Mouse (Mus musculus) hindbrain, embryonic 12.5 days (tissue): ENCODE measurements around the gene Mfap5. TPM values are rescaled to one million over a fixed set of nuclear protein-coding genes. Genes with fewer than 3 reads are reported as not detected.
"Not testable (repeated sequence)": the region's sequence is repeated elsewhere in the genome, so short reads cannot be mapped to it uniquely, and the experiment has no call there.

Experiments
- ATAC-seq: fragments of 200-750 bp; cut with Nextera tagmentation; 2 replicates; pipeline ENCODE4 v1.8.0; 2017; ENCODE audit warnings: moderate TSS enrichment; ENCODE audit not compliant: low FRiP score
- H3K27ac ChIP-seq: fragments of 300-500 bp; sonication (generic); 2 replicates; pipeline ENCODE4 v1.5.1; 2016; ENCODE audit warnings: mild to moderate bottlenecking
- H3K27me3 ChIP-seq: fragments of 300-500 bp; sonication (generic); 2 replicates; pipeline ENCODE4 v1.6.1; 2016; ENCODE audit warnings: mild to moderate bottlenecking
- H3K36me3 ChIP-seq: fragments of 300-500 bp; sonication (generic); 2 replicates; pipeline ENCODE4 v1.6.1; 2016; ENCODE audit warnings: mild to moderate bottlenecking
- H3K4me1 ChIP-seq: fragments of 300-500 bp; sonication (generic); 2 replicates; pipeline ENCODE4 v1.6.1; 2016
- H3K4me2 ChIP-seq: fragments of 300-500 bp; sonication (generic); replicated peaks from 2 replicates; pipeline ENCODE4 v1.6.1; 2016; ENCODE audit warnings: mild to moderate bottlenecking
- H3K4me3 ChIP-seq: fragments of 300-500 bp; sonication (generic); 2 replicates; pipeline ENCODE4 v1.5.1; 2016; ENCODE audit warnings: mild to moderate bottlenecking
- H3K9ac ChIP-seq: fragments of 300-500 bp; sonication (generic); 2 replicates; pipeline ENCODE4 v1.6.1; 2016; ENCODE audit warnings: mild to moderate bottlenecking, moderate library complexity
- H3K9me3 ChIP-seq: fragments of 300-500 bp; sonication (generic); replicated peaks from 2 replicates; pipeline ENCODE4 v1.6.1; 2016; ENCODE audit warnings: mild to moderate bottlenecking
- WGBS: fragments of 180-500 bp; shearing (Covaris S2); methylation state at CpG from one replicate; pipeline ENCODE4 v1.1.7; 2016; 5-methylcytosine and 5-hydroxymethylcytosine counted together
- polyA plus RNA-seq: library from polyadenylated mRNA; unstranded; fragments of >200 nt; fragmentation: Nextera tagmentation; extraction: Ambion mirVana; gene quantifications from 2 replicates; pipeline ENCODE4 v1.2.1, GENCODE M21; 2016

The Mfap5 gene
- polyA plus RNA-seq, result 1.6 and 2.6 TPM in 2 replicates

DNA sequence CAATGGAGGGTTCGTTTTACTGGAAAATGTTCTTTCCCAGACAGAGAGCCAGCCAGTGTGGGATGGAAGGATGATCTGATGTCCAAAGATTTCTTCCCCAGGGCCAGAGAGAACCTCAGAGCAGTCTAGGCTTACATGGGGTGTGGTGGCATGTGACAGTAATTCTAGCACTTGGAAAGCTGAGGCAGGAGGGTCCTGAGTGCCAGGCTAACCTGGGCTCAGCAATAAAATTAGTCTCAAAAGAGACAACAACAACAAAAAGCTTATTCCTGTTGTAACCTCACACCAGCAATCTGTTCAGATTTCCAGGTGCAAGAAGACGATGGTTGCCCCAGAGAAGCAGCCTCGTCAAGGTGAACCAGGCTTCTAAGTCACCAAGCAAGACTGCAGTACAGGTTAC, at the start of gene Mfap5:
TSS of gene Mfap5 (plus strand) at position 301 of the 400 bp plus-strand sequence.
- no peak within 1 kb of the TSS for H3K4me2 ChIP-seq
- no peaks in the 10 kb centered on the region; the same call in 1 of the 2 replicates for H3K4me1 ChIP-seq
- H3K36me3 ChIP-seq, result no peaks in the 10 kb centered on the region
- H3K9me3 ChIP-seq, result no peaks in the 10 kb centered on the region
- H3K9ac ChIP-seq, result no peak within 1 kb of the TSS
- H3K27ac ChIP-seq, result no peak within 1 kb of the TSS
- 88% methylated on average over 3 of the region's 3 CpGs for whole genome bisulfite sequencing
- H3K27me3 ChIP-seq, result no peaks in the 10 kb centered on the region
- H3K4me3 ChIP-seq, result no peak within 1 kb of the TSS
- no peak for ATAC-seq

GRCm38 (mm10) chr6:122458946-122459693, 46.5 kb upstream of the Mfap5 start:
- no peak overlapping the region for H3K4me3 ChIP-seq
- H3K9ac ChIP-seq, result no peak overlapping the region
- 95% methylated on average over 8 of the region's 8 CpGs for WGBS
- no peak for ATAC-seq
- no peak overlapping the region for H3K4me2 ChIP-seq
- peaks cover 53% of the 10 kb centered on the region for H3K36me3 ChIP-seq
- H3K4me1 ChIP-seq, result no peaks in the 10 kb centered on the region
- no peaks in the 10 kb centered on the region for H3K27me3 ChIP-seq
- no peak overlapping the region for H3K27ac ChIP-seq
- no peaks in the 10 kb centered on the region for H3K9me3 ChIP-seq

DNA sequence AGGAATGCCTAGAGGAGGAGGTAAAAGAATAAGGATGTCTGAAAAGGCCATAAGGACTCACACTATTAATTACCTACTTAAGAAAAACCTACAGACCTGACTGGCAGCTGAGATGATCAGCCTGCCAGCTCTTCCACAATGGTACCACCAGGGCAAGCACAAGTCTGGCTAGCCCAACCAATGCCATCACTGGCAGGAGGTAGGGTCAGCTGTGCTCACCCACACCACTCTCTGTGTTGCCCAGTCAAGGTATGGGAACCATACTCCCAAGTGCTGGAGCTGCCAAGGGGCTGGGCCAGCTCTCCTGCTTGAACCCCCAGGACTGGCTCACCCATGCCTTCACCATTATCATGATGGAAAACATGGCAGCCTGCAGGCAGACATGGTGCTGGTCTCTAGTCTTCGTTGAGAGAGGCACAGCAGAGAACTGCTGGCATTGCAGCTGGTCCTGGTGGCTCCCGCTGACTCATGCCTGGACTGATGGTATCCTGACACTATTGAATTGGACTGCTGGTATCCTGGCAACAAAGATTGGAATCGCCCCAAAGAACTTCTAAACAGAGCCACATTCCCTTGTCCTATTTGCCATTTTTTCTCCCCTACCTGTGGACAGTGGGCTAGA, 39.4 kb upstream of the Mfap5 start:
- Histone ChIP-seq H3K9me3 (no peaks in the 10 kb centered on the region), H3K36me3 (peaks cover 68% of the 10 kb centered on the region), H3K9ac (no peak overlapping the region), H3K27me3 (no peaks in the 10 kb centered on the region), H3K27ac (no peak overlapping the region), H3K4me1 (no peaks in the 10 kb centered on the region), H3K4me3 (no peak overlapping the region), H3K4me2 (no peak overlapping the region)
- no peak for ATAC-seq
- 71% methylated on average over 3 of the region's 3 CpGs for WGBS

- Histone ChIP-seq H3K36me3 (peaks cover 66% of the 10 kb centered on the region), H3K4me3 (no peak overlapping the region)
These were observed 36.5 kb upstream of the Mfap5 start for GRCm38 (mm10) chr6:122469030-122469640.

DNA sequence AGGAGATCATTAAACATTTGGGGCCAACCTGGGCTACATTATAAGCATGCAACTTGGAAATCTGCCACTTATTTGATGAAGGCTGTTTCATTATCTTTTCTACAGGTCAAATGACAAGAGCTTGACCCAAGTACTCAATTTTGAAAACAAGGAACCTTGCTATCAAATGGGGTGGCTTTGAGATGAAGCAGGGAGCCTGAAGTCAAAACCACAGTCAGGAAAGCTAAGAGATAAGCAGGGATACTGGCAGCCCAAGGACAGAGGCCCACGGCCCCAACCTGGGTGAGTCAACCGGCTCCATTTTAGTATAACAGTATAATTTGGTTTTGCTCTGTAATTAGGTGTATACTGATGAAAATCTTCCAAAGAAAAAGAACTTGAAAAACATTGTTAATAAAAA, 35.4 kb upstream of the Mfap5 start:
- no peak for ATAC-seq
- WGBS, result 93% methylated on average over 2 of the region's 2 CpGs
- Histone ChIP-seq H3K4me2 (no peak overlapping the region), H3K27ac (no peak overlapping the region), H3K27me3 (no peaks in the 10 kb centered on the region), H3K4me1 (no peaks in the 10 kb centered on the region), H3K9ac (no peak overlapping the region), H3K36me3 (peaks cover 62% of the 10 kb centered on the region), H3K9me3 (no peaks in the 10 kb centered on the region), H3K4me3 (no peak overlapping the region)

More at GRCm38 (mm10) chr6:122469030-122469640, 36.5 kb upstream of the Mfap5 start:
- Histone ChIP-seq H3K4me1 (no peaks in the 10 kb centered on the region), H3K9ac (no peak overlapping the region), H3K9me3 (no peaks in the 10 kb centered on the region), H3K27ac (no peak overlapping the region), H3K27me3 (no peaks in the 10 kb centered on the region), H3K4me2 (no peak overlapping the region)
- no peak for ATAC-seq
- 94% methylated on average over 15 of the region's 15 CpGs for WGBS

DNA sequence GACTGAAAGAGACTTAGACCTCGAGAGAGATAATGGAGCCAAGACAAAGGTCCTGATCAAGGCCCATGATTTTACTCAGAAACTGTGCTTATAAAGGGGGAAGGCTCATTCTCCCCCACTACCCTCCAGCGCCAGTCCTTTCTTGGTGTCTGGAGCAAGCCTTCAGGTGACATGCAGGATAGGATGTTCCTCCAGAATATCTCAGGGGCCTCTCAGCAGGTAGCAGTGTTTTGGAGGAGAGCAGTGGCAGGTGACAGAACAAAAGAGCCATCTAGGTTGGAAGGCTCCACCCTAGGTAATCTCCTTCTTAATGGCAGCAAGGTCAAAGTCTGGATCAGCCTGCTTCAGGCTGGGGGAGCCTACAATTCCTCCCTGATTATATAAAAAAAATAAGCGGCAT, 34.2 kb upstream of the Mfap5 start:
- not testable (repeated sequence) for H3K27ac ChIP-seq, H3K9me3 ChIP-seq, ATAC-seq, H3K27me3 ChIP-seq, H3K9ac ChIP-seq, H3K4me2 ChIP-seq, H3K4me1 ChIP-seq, H3K4me3 ChIP-seq
- peaks cover 54% of the 10 kb centered on the region for H3K36me3 ChIP-seq
- 91% methylated on average over 3 of the region's 3 CpGs for WGBS

- no peaks in the 10 kb centered on the region for H3K9me3 ChIP-seq
- peaks cover 4% of the 10 kb centered on the region; the same call in 1 of the 2 replicates for H3K4me1 ChIP-seq
- no peak overlapping the region for H3K4me3 ChIP-seq
- H3K27me3 ChIP-seq, result no peaks in the 10 kb centered on the region
- no peak for ATAC-seq
- no peak overlapping the region for H3K4me2 ChIP-seq
- no peaks in the 10 kb centered on the region for H3K36me3 ChIP-seq
- no peak overlapping the region for H3K27ac ChIP-seq
- WGBS, result 92% methylated on average over 3 of the region's 3 CpGs
- H3K9ac ChIP-seq, result no peak overlapping the region
These were observed 27.6 kb upstream of the Mfap5 start for GRCm38 (mm10) chr6:122478062-122478461.

GRCm38 (mm10) chr6:122485401-122486296, 20.0 kb upstream of the Mfap5 start:
- Histone ChIP-seq H3K27ac (peak overlapping the region; percentile 97), H3K4me1 (peaks cover 13% of the 10 kb centered on the region), H3K9ac (peak overlapping the region; percentile 88), H3K4me2 (peak overlapping the region; percentile 54), H3K4me3 (peak overlapping the region; percentile 69), H3K9me3 (no peaks in the 10 kb centered on the region), H3K36me3 (no peaks in the 10 kb centered on the region), H3K27me3 (no peaks in the 10 kb centered on the region; the same call in 1 of the 2 replicates)
- 3% methylated on average over 41 of the region's 91 CpGs for WGBS
- peak; percentile 74 for ATAC-seq

DNA sequence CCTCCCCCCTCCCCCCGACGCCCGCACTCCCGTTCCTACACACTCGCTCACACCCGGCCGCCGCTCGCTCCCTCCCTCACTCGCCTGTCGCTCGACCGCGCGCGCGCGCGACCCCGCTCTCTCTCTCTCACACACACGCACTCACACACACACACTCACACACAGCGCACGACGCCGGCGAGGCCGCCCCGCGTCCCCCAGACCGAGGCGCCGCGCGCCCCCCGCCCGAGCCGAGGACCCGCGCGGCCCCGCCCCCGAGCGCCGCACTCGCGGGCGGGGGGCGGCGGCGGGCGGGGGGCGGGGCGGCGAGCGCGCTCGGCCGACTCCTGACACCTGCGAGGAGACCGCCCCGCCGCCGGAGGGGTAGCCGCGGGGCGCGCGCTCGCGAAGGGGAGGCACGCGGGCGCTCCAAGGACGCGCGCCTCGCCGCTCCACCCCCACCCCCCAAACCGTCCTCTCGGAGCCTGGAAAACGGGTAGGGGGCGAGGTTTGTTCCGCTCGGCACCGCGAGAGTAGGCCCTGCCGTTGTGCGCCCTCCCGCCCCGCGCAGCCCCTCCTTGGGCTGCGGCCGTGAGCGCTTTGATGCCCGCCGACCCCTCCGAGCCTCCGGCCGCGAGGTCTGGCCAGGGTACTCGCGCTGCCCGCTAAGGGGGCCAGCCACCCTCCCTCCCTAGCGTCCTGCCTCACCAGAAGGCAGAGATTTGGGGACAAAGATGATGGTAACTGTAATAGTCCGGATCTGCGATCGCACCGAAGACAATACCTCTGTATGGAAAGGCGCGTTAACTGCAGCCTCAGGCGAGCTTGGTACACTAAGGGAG, 19.1 kb upstream of the Mfap5 start:
- Histone ChIP-seq H3K4me2 (peak overlapping the region; percentile 54), H3K4me1 (peaks cover 18% of the 10 kb centered on the region), H3K9me3 (no peaks in the 10 kb centered on the region), H3K4me3 (peak overlapping the region; percentile 69), H3K27ac (peak overlapping the region; percentile 97), H3K36me3 (no peaks in the 10 kb centered on the region), H3K9ac (peak overlapping the region; percentile 88), H3K27me3 (no peaks in the 10 kb centered on the region; the same call in 1 of the 2 replicates)
- WGBS, result 3% methylated on average over 47 of the region's 111 CpGs
- ATAC-seq, result peak; percentile 95

DNA sequence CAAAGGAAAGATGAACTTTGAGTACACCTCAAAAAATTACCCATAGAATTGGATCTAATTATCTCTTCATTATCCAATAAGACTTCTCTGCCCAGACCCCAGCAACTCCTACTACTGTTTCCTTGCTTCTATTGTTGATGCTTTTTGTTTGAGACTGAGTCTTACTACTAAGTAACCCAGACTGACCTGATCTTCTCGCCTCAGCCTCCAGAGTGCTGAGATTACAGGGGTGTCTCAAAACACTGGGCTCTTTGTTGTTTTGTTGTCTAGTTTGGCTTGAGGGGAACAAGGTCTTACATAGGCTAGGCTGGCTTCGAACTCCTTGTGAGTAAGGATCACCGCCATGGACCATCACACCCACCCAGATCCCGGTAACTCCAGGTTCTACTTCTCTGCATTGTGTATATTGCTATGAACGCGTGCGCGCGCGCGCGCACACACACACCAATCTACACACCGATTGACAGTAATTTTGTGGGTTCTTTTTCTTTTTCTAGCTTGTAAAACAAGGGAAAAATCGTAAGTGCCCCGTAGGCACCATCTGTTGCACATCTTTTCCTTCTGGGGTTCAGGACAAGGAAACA, 14.6 kb upstream of the Mfap5 start:
- WGBS, result 28% methylated on average over 15 of the region's 15 CpGs
- Histone ChIP-seq H3K4me2 (peak overlapping the region; percentile 52), H3K9ac (0 out of 2 replicates have a peak overlapping the region, but pooled peaks have one; percentile 46), H3K4me1 (peaks cover 26% of the 10 kb centered on the region), H3K9me3 (no peaks in the 10 kb centered on the region), H3K27ac (peak overlapping the region; percentile 81), H3K36me3 (no peaks in the 10 kb centered on the region), H3K4me3 (peak overlapping the region; percentile 33), H3K27me3 (no peaks in the 10 kb centered on the region; the same call in 1 of the 2 replicates)
- no peak for ATAC-seq

DNA sequence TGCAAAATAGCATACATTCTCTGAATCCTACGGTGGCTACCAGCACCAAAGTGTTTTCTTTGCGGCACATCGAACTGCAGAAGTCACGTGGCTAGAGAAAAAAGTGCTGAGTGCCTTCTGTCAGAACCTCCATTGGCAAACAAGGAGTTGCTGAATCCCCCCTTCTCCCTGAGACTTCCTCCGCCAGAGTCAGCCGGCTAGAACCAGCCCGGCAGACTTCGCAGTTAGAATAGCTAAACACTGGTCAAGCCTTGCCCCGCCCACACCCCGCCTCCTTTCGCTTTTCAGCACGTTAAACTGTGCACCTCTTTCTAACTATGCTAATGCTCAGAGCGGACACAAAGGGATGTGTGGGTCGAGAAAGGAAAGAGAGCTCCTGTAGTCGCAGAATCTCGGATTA, 14.1 kb upstream of the Mfap5 start:
- Histone ChIP-seq H3K4me3 (peak overlapping the region; percentile 33), H3K9me3 (no peaks in the 10 kb centered on the region), H3K9ac (peak overlapping the region; percentile 53), H3K4me2 (peak overlapping the region; percentile 52), H3K27me3 (no peaks in the 10 kb centered on the region; the same call in 1 of the 2 replicates), H3K27ac (peak overlapping the region; percentile 81), H3K4me1 (peaks cover 27% of the 10 kb centered on the region), H3K36me3 (no peaks in the 10 kb centered on the region)
- under 1% methylated on average over 16 of the region's 16 CpGs for WGBS
- peak; percentile 79 for ATAC-seq
